In genomic region chr6:72656053-72656442, GRCm38 (mm10) we compare ENCODE assay signal across 9 mouse cellular contexts. TPM values are rescaled to one million over a fixed set of nuclear protein-coding genes. Genes with fewer than 3 reads are reported as not detected.
A peak's percentile ranks its signal among the peaks of the same experiment; 100 is the strongest.
DNase-seq lines count a peak whose midpoint lies in the region; ATAC-seq lines count a peak whose summit lies in the region.
"Had no signal": no experiment of that assay in that cellular context is flagged by ENCODE, and none has a peak within 500 bp of the region (broad histone marks: within the 10 kb centered on the region; RNA-seq: fewer than 3 reads in every experiment).

No protein-coding gene starts in this region.

- no peak overlapping the region for H3K4me3 ChIP-seq in forebrain, embryonic 12.5 days (replicated peaks)
- H3K4me3 ChIP-seq in forebrain, embryonic 14.5 days (ENCODE audit: low read depth, low read length): no peak overlapping the region
- peak overlapping the region; percentile 41 for H3K4me3 ChIP-seq in kidney, embryonic 16.5 days (ENCODE audit: low read length)
- H3K4me3 ChIP-seq in embryonic facial prominence, embryonic 13.5 days: peak overlapping the region; percentile 35
- no peak overlapping the region for H3K4me3 ChIP-seq in liver, embryonic 12.5 days

- WGBS in forebrain, embryonic 12.5 days: 90% methylated on average over 7 of the region's 7 CpGs
- 90% methylated on average over 7 of the region's 7 CpGs for WGBS in forebrain, embryonic 14.5 days
- WGBS in kidney, embryonic 16.5 days: 60% methylated on average over 7 of the region's 7 CpGs
- 69% methylated on average over 7 of the region's 7 CpGs for WGBS in embryonic facial prominence, embryonic 13.5 days
- WGBS in liver, embryonic 12.5 days (ENCODE audit: insufficient replicate concordance): 70% methylated on average over 7 of the region's 7 CpGs

- H3K9ac ChIP-seq in forebrain, embryonic 12.5 days: no peak overlapping the region
- no peak overlapping the region for H3K9ac ChIP-seq in forebrain, embryonic 14.5 days (ENCODE audit: low read length)
- peak overlapping the region; percentile 62 for H3K9ac ChIP-seq in kidney, embryonic 16.5 days (replicated peaks; ENCODE audit: low read length)
- H3K9ac ChIP-seq in embryonic facial prominence, embryonic 13.5 days: peak overlapping the region; percentile 55
- H3K9ac ChIP-seq in liver, embryonic 12.5 days: no peak overlapping the region

- no peaks in the 10 kb centered on the region for H3K27me3 ChIP-seq in forebrain, embryonic 12.5 days
- no peaks in the 10 kb centered on the region for H3K27me3 ChIP-seq in forebrain, embryonic 14.5 days (replicated peaks; ENCODE audit: control insufficient read depth, insufficient read depth, low read length)
- H3K27me3 ChIP-seq in kidney, embryonic 16.5 days (ENCODE audit: insufficient read depth, low read length): no peaks in the 10 kb centered on the region
- no peaks in the 10 kb centered on the region for H3K27me3 ChIP-seq in embryonic facial prominence, embryonic 13.5 days
- H3K27me3 ChIP-seq in liver, embryonic 12.5 days (replicated peaks): no peaks in the 10 kb centered on the region
- H3K27me3 ChIP-seq: Patski had no signal

- no peaks in the 10 kb centered on the region for H3K9me3 ChIP-seq in forebrain, embryonic 12.5 days
- H3K9me3 ChIP-seq in forebrain, embryonic 14.5 days (replicated peaks; ENCODE audit: control insufficient read depth, low read length): no peaks in the 10 kb centered on the region
- no peaks in the 10 kb centered on the region for H3K9me3 ChIP-seq in kidney, embryonic 16.5 days (ENCODE audit: low read length)
- H3K9me3 ChIP-seq in embryonic facial prominence, embryonic 13.5 days: no peaks in the 10 kb centered on the region
- no peaks in the 10 kb centered on the region for H3K9me3 ChIP-seq in liver, embryonic 12.5 days (replicated peaks)

- no peak for DNase-seq in forebrain, embryonic 14.5 days (ENCODE audit: low spot score)
- DNase-seq in kidney, postnatal 25 days: no peak
- DNase-seq in spleen, postnatal 36 days (ENCODE audit: low spot score in 2 of 2): no peak
- DNase-seq in yolk sac, embryonic 10.5 days (ENCODE audit: low spot score): no peak

- H3K36me3 ChIP-seq in forebrain, embryonic 12.5 days (replicated peaks): no peaks in the 10 kb centered on the region
- no peaks in the 10 kb centered on the region for H3K36me3 ChIP-seq in forebrain, embryonic 14.5 days (ENCODE audit: control insufficient read depth, insufficient read depth, low read length)
- H3K36me3 ChIP-seq in kidney, embryonic 16.5 days (ENCODE audit: insufficient read depth, low read length): no peaks in the 10 kb centered on the region
- no peaks in the 10 kb centered on the region for H3K36me3 ChIP-seq in embryonic facial prominence, embryonic 13.5 days
- H3K36me3 ChIP-seq in liver, embryonic 12.5 days: no peaks in the 10 kb centered on the region

- ATAC-seq in forebrain, embryonic 12.5 days (ENCODE audit: low FRiP score): no peak
- ATAC-seq in forebrain, embryonic 14.5 days: no peak
- no peak for ATAC-seq in kidney, embryonic 16.5 days (ENCODE audit: low FRiP score, low TSS enrichment)
- ATAC-seq in embryonic facial prominence, embryonic 13.5 days (ENCODE audit: insufficient number of reproducible peaks, insufficient read depth, low FRiP score, low TSS enrichment, low read depth): no peak
- ATAC-seq in liver, embryonic 12.5 days: no peak
- ATAC-seq: Patski had no signal

- H3K27ac ChIP-seq in forebrain, embryonic 12.5 days: peak overlapping the region; percentile 65; the same call in 1 of the 2 replicates
- H3K27ac ChIP-seq in forebrain, embryonic 14.5 days (ENCODE audit: low read depth, low read length): no peak overlapping the region
- H3K27ac ChIP-seq in kidney, embryonic 16.5 days (ENCODE audit: low read length): peak overlapping the region; percentile 97
- H3K27ac ChIP-seq in embryonic facial prominence, embryonic 13.5 days: peak overlapping the region; percentile 97
- H3K27ac ChIP-seq in liver, embryonic 12.5 days: peak overlapping the region; percentile 62; the same call in 1 of the 2 replicates

- H3K4me2 ChIP-seq in forebrain, embryonic 12.5 days: no peak overlapping the region
- H3K4me2 ChIP-seq in forebrain, embryonic 14.5 days (ENCODE audit: low read length): no peak overlapping the region
- peak overlapping the region; percentile 54 for H3K4me2 ChIP-seq in kidney, embryonic 16.5 days (replicated peaks; ENCODE audit: low read depth, low read length)
- H3K4me2 ChIP-seq in embryonic facial prominence, embryonic 13.5 days: peak overlapping the region; percentile 65
- H3K4me2 ChIP-seq in liver, embryonic 12.5 days: no peak overlapping the region

- peaks cover 36% of the 10 kb centered on the region for H3K4me1 ChIP-seq in forebrain, embryonic 12.5 days
- H3K4me1 ChIP-seq in forebrain, embryonic 14.5 days (ENCODE audit: control insufficient read depth, insufficient read depth, low read length): peaks cover 11% of the 10 kb centered on the region; the same call in 1 of the 2 replicates
- peaks cover 57% of the 10 kb centered on the region for H3K4me1 ChIP-seq in kidney, embryonic 16.5 days (ENCODE audit: insufficient read depth, low read length)
- peaks cover 91% of the 10 kb centered on the region for H3K4me1 ChIP-seq in embryonic facial prominence, embryonic 13.5 days
- H3K4me1 ChIP-seq in liver, embryonic 12.5 days: peaks cover 24% of the 10 kb centered on the region

RNA-seq across cellular contexts. Expression of gene Tgoln1, which starts 39.2 kb away (rescaled TPM):
- polyA plus RNA-seq in forebrain, embryonic 12.5 days (2016; fragmentation: Nextera tagmentation; extraction: Ambion mirVana): 31.0 and 32.1 TPM in 2 replicates
- 34.0 and 37.8 TPM in 2 replicates for polyA plus RNA-seq in forebrain, embryonic 14.5 days (2014; fragmentation: Nextera tagmentation; extraction: Ambion mirVana)
- polyA plus RNA-seq in kidney, embryonic 16.5 days (2015; fragmentation: Nextera tagmentation; extraction: Ambion mirVana): 43.3 and 46.3 TPM in 2 replicates
- polyA plus RNA-seq in embryonic facial prominence, embryonic 13.5 days (2015; fragmentation: Nextera tagmentation; extraction: Ambion mirVana): 21.9 and 24.5 TPM in 2 replicates
- polyA plus RNA-seq in liver, embryonic 12.5 days (2016; fragmentation: Nextera tagmentation; extraction: Ambion mirVana): 17.8 and 18.8 TPM in 2 replicates

RNA-seq across cellular contexts. Expression of gene Retsat, which starts 57.8 kb away (rescaled TPM):
- 4.6 and 5.3 TPM in 2 replicates for polyA plus RNA-seq in forebrain, embryonic 12.5 days (2016; fragmentation: Nextera tagmentation; extraction: Ambion mirVana)
- polyA plus RNA-seq in forebrain, embryonic 14.5 days (2014; fragmentation: Nextera tagmentation; extraction: Ambion mirVana): 6.6 and 8.4 TPM in 2 replicates
- polyA plus RNA-seq in kidney, embryonic 16.5 days (2015; fragmentation: Nextera tagmentation; extraction: Ambion mirVana): 33.8 and 36.0 TPM in 2 replicates
- 12.6 and 14.1 TPM in 2 replicates for polyA plus RNA-seq in embryonic facial prominence, embryonic 13.5 days (2015; fragmentation: Nextera tagmentation; extraction: Ambion mirVana)
- polyA plus RNA-seq in liver, embryonic 12.5 days (2016; fragmentation: Nextera tagmentation; extraction: Ambion mirVana): 15.3 and 16.6 TPM in 2 replicates

RNA-seq across cellular contexts. Expression of gene Elmod3, which starts 57.8 kb away (rescaled TPM):
- 16.0 and 16.2 TPM in 2 replicates for polyA plus RNA-seq in forebrain, embryonic 12.5 days (2016; fragmentation: Nextera tagmentation; extraction: Ambion mirVana)
- 19.2 and 20.1 TPM in 2 replicates for polyA plus RNA-seq in forebrain, embryonic 14.5 days (2014; fragmentation: Nextera tagmentation; extraction: Ambion mirVana)
- 18.9 and 19.5 TPM in 2 replicates for polyA plus RNA-seq in kidney, embryonic 16.5 days (2015; fragmentation: Nextera tagmentation; extraction: Ambion mirVana)
- polyA plus RNA-seq in embryonic facial prominence, embryonic 13.5 days (2015; fragmentation: Nextera tagmentation; extraction: Ambion mirVana): 16.1 and 17.5 TPM in 2 replicates
- 6.8 and 7.6 TPM in 2 replicates for polyA plus RNA-seq in liver, embryonic 12.5 days (2016; fragmentation: Nextera tagmentation; extraction: Ambion mirVana)

Comparison
In these comparisons a context has a peak if more than half of its experiments do, and no peak if none do; other contexts are left out.
1. H3K4me2 ChIP-seq: peak in kidney, embryonic 16.5 days (single experiment) and embryonic facial prominence, embryonic 13.5 days (single experiment); none in forebrain, embryonic 12.5 days (single experiment), forebrain, embryonic 14.5 days (single experiment) and liver, embryonic 12.5 days (single experiment).
2. H3K4me3 ChIP-seq: peak in kidney, embryonic 16.5 days (single experiment) and embryonic facial prominence, embryonic 13.5 days (single experiment); none in forebrain, embryonic 12.5 days (single experiment), forebrain, embryonic 14.5 days (single experiment) and liver, embryonic 12.5 days (single experiment).
3. H3K9ac ChIP-seq: peak in kidney, embryonic 16.5 days (single experiment) and embryonic facial prominence, embryonic 13.5 days (single experiment); none in forebrain, embryonic 12.5 days (single experiment), forebrain, embryonic 14.5 days (single experiment) and liver, embryonic 12.5 days (single experiment).